Mouse (Mus musculus) heart, embryonic 13.5 days (tissue): Measurements from ENCODE around the gene Sp110. TPM values are rescaled to one million over a fixed set of nuclear protein-coding genes. Genes with fewer than 3 reads are reported as not detected.
"Not testable (repeated sequence)": the region's sequence is repeated elsewhere in the genome, so short reads cannot be mapped to it uniquely, and the experiment has no call there.

Source experiments
- ATAC-seq: fragments of 200-750 bp; cut with Nextera tagmentation; 2 replicates; pipeline ENCODE4 v1.8.0; 2017; ENCODE audit warnings: moderate TSS enrichment; ENCODE audit not compliant: insufficient number of reproducible peaks, low FRiP score, low TSS enrichment; ENCODE audit errors: extremely low read depth
- H3K27ac ChIP-seq: fragments of 300-500 bp; sonication (generic); replicated peaks from 2 replicates; pipeline ENCODE4 v1.5.1; 2015; ENCODE audit warnings: moderate library complexity, mild to moderate bottlenecking, inconsistent platforms
- H3K27me3 ChIP-seq: fragments of 300-500 bp; sonication (generic); replicated peaks from 2 replicates; pipeline ENCODE4 v1.6.1; 2015; ENCODE audit warnings: mild to moderate bottlenecking, inconsistent platforms
- H3K36me3 ChIP-seq: fragments of 300-500 bp; sonication (generic); 2 replicates; pipeline ENCODE4 v1.6.1; 2015; ENCODE audit warnings: mild to moderate bottlenecking, inconsistent platforms
- H3K4me1 ChIP-seq: fragments of 300-500 bp; sonication (generic); 2 replicates; pipeline ENCODE4 v1.6.1; 2015; ENCODE audit warnings: inconsistent platforms
- H3K4me2 ChIP-seq: fragments of 300-500 bp; sonication (generic); 2 replicates; pipeline ENCODE4 v1.6.1; 2015; ENCODE audit warnings: inconsistent platforms, mild to moderate bottlenecking, moderate library complexity
- H3K4me3 ChIP-seq: fragments of 300-500 bp; sonication (generic); 2 replicates; pipeline ENCODE4 v1.5.1; 2015; ENCODE audit warnings: moderate library complexity, mild to moderate bottlenecking, inconsistent platforms
- H3K9ac ChIP-seq: fragments of 300-500 bp; sonication (generic); 2 replicates; pipeline ENCODE4 v1.6.1; 2015; ENCODE audit warnings: inconsistent platforms, mild to moderate bottlenecking, moderate library complexity
- H3K9me3 ChIP-seq: fragments of 300-500 bp; sonication (generic); 2 replicates; pipeline ENCODE4 v1.6.1; 2016; ENCODE audit warnings: inconsistent platforms
- WGBS: fragments of 180-500 bp; shearing (Covaris S2); methylation state at CpG from one replicate; pipeline ENCODE4 v1.1.7; 2015; ENCODE audit warnings: mixed read lengths; 5-methylcytosine and 5-hydroxymethylcytosine counted together
- polyA plus RNA-seq: library from polyadenylated mRNA; unstranded; fragments of >200 nt; fragmentation: Nextera tagmentation; extraction: Ambion mirVana; gene quantifications from 2 replicates; pipeline ENCODE4 v1.2.1, GENCODE M21; 2015

Sp110 gene
- polyA plus RNA-seq = 1.9 and 2.2 TPM in 2 replicates

DNA sequence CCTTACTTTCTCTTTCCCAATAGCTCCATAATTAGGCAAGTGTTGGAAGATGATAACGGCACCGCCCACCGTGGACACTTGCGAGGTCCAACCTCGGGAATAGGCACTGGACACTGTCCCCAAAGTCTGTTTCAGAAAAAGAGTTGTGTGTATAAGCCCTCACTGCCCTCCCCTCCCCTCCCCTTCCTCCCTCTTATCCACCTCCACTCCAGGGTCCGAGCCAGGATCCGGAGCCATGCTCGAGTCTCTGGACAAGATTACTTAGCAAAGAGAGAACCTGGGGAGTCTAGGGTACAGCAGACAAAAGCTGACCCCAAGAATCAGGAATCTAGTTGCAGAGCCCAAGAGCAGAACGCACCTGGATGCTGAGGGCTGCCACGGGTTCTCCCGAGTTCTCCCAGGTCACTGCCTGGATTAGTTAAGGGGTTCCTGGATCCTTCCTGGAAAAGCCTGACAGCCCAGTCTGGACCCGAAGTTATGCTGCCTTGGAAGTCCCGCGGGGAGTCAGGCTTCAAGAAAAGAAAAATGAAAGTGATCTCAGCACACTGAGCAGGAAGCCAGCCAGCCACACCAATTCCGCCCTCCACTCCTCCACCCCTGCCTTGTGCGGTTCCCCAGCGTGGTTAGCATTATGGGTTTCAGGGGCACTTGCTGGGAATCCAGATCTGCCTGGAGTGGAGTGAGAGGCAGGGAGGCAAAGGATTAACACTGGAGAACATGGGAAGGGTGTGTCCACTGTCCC lies at the start of gene Sp110:
Gene Sp110 (minus strand): TSS at position 547 of the 742 bp plus-strand sequence.
- not testable (repeated sequence) for H3K4me1 ChIP-seq, H3K27ac ChIP-seq, H3K4me3 ChIP-seq, H3K9me3 ChIP-seq, H3K27me3 ChIP-seq, ATAC-seq, H3K36me3 ChIP-seq, H3K4me2 ChIP-seq, H3K9ac ChIP-seq
- WGBS = 66% methylated on average over 17 of the region's 17 CpGs

DNA sequence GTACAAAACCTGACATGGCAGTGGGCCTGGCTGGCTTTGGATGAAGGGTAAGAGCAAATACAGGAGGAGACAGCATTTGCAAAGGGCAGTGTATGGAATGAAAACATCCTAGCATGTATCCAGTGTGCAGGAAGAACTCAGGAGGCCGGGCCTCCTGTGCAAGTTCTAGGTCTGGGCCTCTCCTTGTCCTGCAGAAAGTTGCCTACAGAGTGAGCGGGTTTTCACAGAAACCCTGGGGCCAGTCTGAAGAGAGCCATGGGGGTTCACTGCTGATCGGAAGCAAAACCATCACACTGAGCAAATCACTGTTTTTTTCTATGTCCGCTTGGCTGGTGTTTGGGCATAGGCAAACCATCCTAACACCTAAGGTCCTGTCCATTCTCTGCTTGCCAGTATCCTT lies 39.5 kb upstream of the Sp110 start:
- not testable (repeated sequence) for H3K9me3 ChIP-seq, H3K4me3 ChIP-seq, H3K27me3 ChIP-seq, H3K4me1 ChIP-seq, ATAC-seq, H3K36me3 ChIP-seq, H3K27ac ChIP-seq, H3K9ac ChIP-seq, H3K4me2 ChIP-seq
- WGBS = 69% methylated on average over 4 of the region's 4 CpGs

DNA sequence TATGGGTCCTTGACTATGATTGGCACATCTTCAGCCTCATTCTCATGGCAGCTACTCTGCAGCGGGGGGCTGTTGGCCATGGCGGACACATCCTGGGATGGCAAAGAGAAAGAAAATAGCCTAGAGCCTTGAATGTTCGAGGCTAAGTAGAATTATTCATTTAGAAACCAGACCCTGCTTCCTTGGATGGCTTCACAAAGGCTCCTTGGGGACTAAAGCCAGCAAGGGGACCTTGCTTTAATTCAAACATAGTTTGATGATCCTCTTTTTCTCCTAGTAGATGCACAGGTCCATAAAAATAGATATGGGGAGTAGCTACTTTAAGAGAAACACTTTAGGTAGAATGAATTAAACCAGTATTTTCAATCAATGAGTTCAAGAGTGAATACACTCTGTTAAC lies 38.3 kb upstream of the Sp110 start:
- H3K4me3 ChIP-seq, H3K4me1 ChIP-seq, H3K36me3 ChIP-seq, ATAC-seq, H3K9me3 ChIP-seq, H3K27ac ChIP-seq, H3K9ac ChIP-seq, H3K27me3 ChIP-seq, H3K4me2 ChIP-seq: not testable (repeated sequence)
- 57% methylated on average over 3 of the region's 3 CpGs for WGBS

DNA sequence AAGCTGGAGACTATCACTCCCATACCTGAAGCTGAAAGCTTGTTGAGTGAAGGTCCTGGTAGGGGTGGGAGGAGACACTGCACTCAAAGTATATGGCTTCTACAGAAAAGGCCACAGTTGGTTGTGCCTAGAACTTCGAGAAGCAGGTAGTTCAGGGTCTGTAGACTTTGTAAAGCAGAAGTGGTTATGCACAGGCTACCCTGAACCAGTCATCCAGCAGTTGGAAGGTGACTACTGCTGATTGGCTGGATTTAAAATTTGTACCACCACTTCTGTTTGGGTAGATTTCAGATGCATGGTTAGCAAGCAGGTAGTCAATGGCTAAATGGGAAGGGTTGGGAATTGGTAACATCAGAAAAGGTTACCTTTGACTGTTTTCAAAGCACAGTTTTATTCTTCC lies 20.1 kb upstream of the Sp110 start:
- H3K4me1 ChIP-seq, H3K4me3 ChIP-seq, H3K4me2 ChIP-seq, H3K27ac ChIP-seq, H3K9me3 ChIP-seq, H3K27me3 ChIP-seq, H3K36me3 ChIP-seq, H3K9ac ChIP-seq, ATAC-seq: not testable (repeated sequence)
- 57% methylated on average over 1 of the region's 1 CpGs for WGBS

DNA sequence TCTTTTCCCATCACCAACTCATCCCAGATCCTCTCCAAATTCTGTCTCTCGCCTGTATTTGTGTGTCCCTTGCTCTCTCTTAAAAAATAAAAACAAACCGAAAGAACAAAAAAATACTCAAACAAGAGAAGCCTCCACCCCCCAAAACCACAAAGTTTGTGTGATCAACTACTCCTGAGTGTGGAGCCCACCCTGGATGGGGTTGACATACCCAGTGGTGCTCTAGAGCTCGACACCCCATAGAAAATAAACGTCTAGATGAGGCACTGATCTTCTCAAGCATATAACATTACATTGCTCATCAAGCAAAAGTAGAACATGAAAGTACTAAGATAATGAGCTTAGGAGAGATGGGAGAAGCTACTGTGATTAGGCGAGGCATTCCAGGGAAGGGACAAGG lies 18.5 kb upstream of the Sp110 start:
- not testable (repeated sequence) for H3K4me1 ChIP-seq, H3K27ac ChIP-seq, H3K4me3 ChIP-seq, H3K9me3 ChIP-seq, H3K9ac ChIP-seq, H3K27me3 ChIP-seq, H3K36me3 ChIP-seq, ATAC-seq, H3K4me2 ChIP-seq
- WGBS = 50% methylated on average over 4 of the region's 5 CpGs

DNA sequence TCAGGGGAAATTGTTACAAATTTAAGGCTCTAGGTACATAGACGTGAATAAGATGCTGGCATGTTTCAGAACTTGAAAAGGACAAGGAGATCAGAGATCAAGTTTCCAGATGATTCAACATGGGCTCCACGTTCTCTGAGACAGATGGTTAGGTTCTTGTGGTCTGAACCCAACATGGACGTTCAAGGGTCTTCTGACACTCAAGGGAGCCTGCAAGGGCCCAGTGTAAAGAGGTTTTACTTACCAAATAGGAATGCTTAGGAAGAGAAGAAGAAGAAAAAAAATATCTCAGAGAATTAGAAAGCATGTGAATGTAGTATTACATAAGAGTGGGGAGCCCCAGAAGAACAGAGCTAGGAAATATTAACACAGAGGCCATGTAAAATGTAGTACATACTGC lies 17.2 kb upstream of the Sp110 start:
- not testable (repeated sequence) for H3K4me3 ChIP-seq, H3K4me1 ChIP-seq, H3K27ac ChIP-seq, H3K9me3 ChIP-seq, H3K9ac ChIP-seq, H3K4me2 ChIP-seq, H3K27me3 ChIP-seq, ATAC-seq, H3K36me3 ChIP-seq
- WGBS = 52% methylated on average over 3 of the region's 3 CpGs

DNA sequence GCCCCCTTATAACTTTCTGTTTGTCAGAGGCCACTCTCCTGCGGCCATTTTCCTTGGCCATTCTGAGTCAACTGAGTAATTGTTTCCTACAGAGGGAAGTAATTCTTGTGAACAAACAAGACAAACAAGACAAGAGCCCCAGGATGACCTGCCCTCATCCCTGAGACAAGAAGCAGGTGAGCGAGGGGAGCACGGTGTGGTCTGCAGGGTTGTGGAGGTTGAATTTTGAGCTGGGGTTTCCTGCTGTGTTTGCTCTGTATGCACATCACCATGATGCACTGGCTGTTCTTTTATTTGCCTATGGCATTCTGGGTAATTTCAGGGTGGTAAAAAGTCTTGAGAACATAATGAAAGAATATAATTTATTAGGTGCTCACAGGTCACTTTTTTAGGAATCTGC lies 16.5 kb upstream of the Sp110 start:
- H3K27ac ChIP-seq, ATAC-seq, H3K9ac ChIP-seq, H3K4me2 ChIP-seq, H3K4me3 ChIP-seq, H3K9me3 ChIP-seq, H3K4me1 ChIP-seq, H3K27me3 ChIP-seq, H3K36me3 ChIP-seq: not testable (repeated sequence)
- WGBS = 88% methylated on average over 3 of the region's 3 CpGs

DNA sequence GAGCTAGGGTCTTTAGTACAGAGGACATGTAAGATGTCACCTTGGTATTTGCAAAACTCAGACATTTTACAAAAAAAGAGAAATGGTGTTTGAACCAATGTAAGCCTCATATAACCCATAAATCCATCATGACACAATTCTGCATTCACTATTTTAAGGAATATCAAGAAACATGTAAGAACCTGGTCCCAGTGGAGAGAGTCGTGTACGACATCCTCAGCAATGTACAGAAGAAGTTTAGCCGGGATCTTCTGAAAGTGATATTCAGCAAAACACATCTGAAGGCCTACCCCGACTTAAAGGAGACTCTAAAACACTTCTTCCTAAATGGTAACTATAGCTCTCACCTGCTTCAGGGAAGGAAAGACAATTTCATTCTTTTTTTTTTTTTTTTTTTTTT lies 12.0 kb upstream of the Sp110 start:
- H3K4me1 ChIP-seq, ATAC-seq, H3K9ac ChIP-seq, H3K4me3 ChIP-seq, H3K4me2 ChIP-seq, H3K27ac ChIP-seq, H3K27me3 ChIP-seq, H3K9me3 ChIP-seq, H3K36me3 ChIP-seq: not testable (repeated sequence)
- no CpG with 5 or more reads among the region's 4 CpGs for WGBS

DNA sequence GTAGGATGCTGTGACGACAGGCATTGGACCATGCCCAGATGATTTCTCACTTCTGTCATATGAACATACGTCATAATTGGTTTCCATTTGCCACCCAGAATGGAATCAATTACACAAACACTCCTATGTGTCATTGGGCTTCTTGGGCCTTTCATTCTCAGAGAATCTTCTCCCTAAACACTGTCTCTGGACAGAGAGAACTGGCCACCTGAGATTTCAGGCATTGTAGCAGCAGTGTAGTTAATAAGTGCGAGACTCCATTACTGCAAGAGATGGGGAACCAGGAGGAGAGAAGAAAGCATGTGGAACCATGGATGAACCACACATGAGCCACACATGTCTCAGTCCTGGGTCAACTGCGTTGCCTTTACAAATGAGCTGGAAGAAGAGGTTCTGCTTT lies 9.7 kb upstream of the Sp110 start:
- not testable (repeated sequence) for H3K4me3 ChIP-seq, H3K4me2 ChIP-seq, H3K27ac ChIP-seq, H3K9me3 ChIP-seq, H3K9ac ChIP-seq, H3K27me3 ChIP-seq, H3K4me1 ChIP-seq, ATAC-seq, H3K36me3 ChIP-seq
- WGBS = 80% methylated on average over 4 of the region's 4 CpGs

DNA sequence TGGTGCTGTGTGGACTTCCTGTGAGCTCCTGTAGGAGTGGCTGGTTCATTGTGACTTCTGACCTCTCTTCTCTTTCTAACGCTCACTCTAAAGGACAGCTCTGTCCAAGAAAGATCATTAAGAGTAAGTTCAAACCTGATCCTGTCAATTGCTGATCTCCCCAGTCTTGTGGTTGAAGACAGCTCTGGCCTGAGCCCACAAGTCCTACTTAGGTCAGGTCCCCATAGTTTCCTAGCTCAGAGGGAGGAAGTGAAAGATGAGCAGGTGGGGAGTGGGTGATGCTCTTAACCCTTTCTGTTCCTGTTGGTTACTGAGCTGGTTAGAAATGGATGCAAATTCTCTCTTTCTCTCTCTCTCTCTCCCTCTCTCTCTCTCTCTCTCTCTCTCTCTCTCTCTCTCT lies 5.7 kb upstream of the Sp110 start:
- not testable (repeated sequence) for H3K4me3 ChIP-seq, H3K27me3 ChIP-seq, H3K9me3 ChIP-seq, H3K27ac ChIP-seq, H3K36me3 ChIP-seq, ATAC-seq, H3K4me2 ChIP-seq, H3K4me1 ChIP-seq, H3K9ac ChIP-seq
- WGBS = 67% methylated on average over 1 of the region's 1 CpGs

DNA sequence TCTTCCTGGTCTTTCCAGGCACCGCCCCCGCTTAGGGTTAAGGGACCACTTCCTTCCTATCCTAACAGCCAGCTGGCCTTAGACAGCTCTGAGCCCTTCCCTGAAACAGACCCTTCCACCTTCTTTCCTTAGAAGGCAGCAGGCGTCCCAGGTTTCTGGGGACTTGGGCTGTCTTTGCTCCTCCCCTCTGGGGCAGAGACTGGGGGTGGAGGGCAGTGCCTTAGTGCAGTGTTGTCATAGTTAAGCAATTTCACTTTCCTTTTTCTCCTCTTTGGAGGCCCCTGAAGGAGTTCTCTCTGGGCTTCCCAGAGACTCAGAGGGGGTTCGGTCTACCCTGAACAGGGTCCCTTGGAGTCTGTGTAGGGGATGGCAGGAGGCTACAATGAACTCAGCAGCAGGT lies 2.2 kb upstream of the Sp110 start:
- not testable (repeated sequence) for H3K27me3 ChIP-seq, H3K4me3 ChIP-seq, H3K9ac ChIP-seq, H3K4me1 ChIP-seq, ATAC-seq, H3K36me3 ChIP-seq, H3K9me3 ChIP-seq, H3K27ac ChIP-seq
- 47% methylated on average over 4 of the region's 4 CpGs for WGBS
- H3K4me2 ChIP-seq = peak overlapping the region; percentile 43

DNA sequence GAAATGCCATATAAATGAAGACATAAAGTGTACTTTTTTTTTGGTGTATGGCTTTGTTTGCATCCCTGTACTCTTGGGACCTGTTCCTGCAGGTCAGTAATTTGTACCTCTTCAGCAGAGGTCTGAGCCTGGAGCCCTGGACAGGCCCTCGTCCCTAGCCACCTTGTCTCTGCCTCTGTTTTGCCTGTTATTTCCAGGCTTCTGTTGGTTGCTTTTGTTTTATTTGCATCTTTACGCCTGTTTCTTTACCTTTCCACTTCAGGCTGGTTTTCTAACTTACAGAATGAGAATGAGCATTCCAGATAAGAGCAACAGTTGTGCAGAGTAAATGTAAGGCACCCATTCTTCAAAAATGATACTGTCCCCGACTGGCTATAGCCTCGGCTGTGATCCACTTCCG lies 1.5 kb upstream of the Sp110 start, which contains the start of gene Sp140:
Gene Sp140 (plus strand): TSS at position 301 of the 400 bp plus-strand sequence.
- peak within 1 kb of the TSS; percentile 43 for H3K4me2 ChIP-seq
- not testable (repeated sequence) for H3K9me3 ChIP-seq, H3K36me3 ChIP-seq, H3K9ac ChIP-seq, ATAC-seq, H3K4me1 ChIP-seq, H3K4me3 ChIP-seq, H3K27me3 ChIP-seq, H3K27ac ChIP-seq
- 38% methylated on average over 1 of the region's 5 CpGs for WGBS
